Mouse (Mus musculus) urinary bladder, postnatal 4 days (tissue): Measurements from ENCODE around the gene Gpx4.

Source experiments
- DNase-seq, 2 experiments: peaks; one replicate each; pipeline ENCODE4 v3.0.0; 2021 to 2022; ENCODE audit warnings: low spot score in 2 of 2

Gpx4 gene

DNA sequence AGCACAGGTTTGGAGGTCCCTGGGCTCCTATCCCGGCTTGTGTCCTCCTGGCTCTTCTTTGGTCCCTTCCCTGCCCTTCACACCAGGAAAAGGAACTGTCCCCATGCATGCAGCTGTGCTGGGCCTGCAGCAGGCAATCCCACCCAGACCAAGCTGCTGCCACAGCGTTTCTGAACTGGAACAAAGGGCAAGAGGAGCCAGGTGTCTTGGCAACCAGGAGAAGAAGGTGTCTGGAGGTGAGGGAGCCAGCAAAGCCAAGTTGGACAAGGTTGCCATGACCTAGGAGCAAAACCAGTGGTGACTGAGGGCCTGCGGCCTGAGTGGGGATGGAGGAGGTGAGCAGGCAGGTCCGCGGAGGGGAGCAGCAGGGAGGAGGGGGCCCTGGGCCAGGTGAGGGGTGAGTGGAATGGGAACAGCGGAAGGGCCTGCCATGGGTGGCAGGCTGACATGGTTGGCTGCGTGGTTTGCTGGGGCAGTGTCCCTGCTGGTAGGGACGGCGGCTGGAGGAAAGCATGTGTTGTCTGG, at the start of gene Gpx4:
Gpx4 (plus strand) TSS at position 126 of the 525 bp plus-strand sequence.
- DNase-seq: no peak

DNA sequence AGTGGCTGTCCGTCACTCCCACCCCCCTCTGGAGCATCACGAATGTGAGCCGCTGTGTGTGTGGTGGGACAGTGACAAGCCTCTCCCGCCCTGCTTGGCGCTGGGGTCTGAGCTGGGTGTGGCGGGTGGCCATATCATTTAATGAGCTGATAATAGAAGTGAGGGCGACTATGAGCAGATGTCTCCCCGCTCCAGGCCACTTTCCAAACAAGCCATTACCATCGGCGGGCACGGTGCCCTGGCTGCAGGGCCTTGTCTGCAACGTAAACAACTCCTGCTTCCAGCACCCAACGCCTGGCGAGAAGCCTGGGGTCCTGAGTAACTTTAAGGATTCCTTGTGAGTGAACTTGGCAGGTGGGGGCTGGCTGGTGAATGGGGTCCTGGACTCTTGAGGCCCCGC, 49.1 kb upstream of the Gpx4 start:
- no peak for DNase-seq

DNA sequence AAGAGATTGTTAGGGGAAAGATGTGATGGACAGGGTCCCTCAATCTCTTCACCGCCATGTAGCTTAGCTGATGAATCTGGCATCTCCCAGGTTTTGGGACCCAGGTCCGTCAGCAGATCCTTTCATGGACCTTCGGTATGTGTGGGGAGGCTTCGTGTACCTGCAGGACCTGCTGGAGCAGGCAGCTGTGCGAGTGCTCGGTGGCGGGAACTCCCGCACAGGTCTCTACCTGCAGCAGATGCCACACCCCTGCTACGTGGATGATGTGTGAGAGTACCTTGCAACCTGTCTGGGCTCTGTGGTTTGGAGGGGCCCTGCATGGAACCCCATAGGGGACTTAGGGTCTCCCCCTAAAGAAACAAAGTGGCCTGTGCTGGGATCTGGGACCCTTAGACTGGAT, 45.0 kb upstream of the Gpx4 start:
- DNase-seq: no peak

DNA sequence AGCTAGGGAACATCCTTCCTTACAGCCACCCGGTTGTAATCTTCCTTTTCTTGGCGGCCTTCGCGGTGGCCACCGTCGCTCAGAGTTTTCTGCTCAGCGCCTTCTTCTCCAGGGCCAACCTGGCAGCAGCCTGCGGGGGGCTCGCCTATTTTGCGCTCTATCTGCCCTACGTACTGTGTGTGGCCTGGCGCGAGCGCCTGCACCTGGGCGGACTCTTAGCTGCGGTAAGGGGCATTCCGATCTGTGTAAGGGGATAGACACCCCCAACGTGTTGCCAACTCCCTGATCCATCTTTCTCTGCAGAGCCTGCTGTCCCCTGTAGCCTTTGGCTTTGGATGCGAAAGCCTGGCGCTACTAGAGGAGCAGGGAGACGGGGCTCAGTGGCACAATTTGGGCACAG, 44.1 kb upstream of the Gpx4 start:
- no peak for DNase-seq

DNA sequence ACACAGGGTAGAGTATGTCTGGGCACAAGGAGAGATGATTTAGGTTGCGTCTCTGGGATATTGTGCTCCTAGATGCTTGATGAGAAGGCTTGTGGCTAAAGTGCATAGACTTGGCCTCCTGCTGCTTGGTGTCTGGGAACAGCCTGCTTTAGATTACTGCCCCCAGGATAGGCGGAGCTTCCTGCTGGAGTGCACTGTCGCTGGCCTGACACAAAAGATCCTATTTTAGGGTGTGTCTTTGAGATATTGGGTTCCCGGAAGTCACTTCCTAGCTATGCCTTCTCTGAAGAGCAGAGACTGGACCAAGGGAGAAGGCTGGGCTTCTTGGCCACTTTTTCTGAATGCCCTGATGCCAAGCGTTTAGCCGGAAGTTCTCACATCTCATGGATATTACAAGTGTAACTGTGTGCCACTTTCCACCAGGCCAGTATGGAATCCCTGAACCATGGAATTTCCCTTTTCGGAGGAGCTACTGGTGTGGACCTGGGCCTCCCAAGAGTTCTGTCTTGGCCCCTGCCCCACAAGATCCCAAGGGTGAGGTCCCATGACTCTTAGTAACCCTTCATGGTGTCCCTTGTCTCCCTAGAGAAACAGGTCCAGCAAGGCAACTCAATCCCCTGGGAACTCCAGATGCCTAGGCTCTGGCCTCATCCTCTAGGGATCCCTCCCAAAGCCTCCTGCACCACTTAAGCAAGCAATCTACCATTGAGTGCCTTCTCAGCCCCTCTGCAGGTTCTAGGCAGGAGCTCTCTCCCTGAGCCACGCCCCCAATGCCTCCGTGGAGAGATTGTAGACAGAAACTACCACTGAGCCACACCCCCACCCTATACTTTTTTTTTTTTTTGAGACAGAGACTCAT, 43.4 kb upstream of the Gpx4 start:
- DNase-seq: no peak

DNA sequence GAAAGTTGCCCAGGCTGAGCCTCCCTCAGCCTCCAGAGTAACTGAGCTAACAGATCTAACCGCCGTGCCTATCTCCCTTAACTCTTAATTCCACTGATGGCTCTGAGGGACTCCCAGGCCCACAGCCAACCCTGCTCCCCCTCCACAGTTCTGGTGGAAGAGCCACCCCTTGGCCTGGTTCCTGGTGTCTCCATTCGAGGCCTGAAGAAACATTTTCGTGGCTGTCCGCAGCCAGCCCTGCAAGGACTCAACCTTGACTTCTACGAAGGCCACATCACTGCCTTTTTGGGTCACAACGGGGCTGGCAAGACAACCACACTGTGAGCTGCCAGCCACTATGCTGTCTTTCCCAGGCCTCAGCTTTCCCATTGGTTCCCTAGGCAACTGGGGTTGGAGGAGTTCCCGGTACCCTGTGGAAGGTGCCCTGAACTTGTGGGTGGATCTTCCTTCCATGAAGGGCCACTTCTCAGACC, 42.7 kb upstream of the Gpx4 start:
- DNase-seq: no peak

DNA sequence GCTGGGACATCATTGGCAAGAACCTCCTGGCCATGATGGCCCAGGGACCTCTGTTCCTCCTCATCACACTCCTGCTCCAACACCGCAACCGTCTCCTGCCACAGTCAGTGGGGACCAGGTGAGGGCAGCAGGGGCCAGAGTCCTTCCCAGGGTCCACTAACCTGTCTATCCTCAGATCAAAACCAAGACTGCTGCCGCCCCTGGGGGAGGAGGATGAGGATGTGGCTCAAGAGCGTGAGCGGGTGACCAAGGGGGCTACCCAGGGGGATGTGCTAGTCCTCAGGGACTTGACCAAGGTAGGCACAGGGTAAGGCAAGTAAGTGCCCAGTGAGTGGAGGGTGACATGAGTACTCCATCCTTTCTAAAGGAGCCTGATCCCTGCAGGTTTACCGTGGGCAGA, 35.2 kb upstream of the Gpx4 start:
- no peak for DNase-seq

DNA sequence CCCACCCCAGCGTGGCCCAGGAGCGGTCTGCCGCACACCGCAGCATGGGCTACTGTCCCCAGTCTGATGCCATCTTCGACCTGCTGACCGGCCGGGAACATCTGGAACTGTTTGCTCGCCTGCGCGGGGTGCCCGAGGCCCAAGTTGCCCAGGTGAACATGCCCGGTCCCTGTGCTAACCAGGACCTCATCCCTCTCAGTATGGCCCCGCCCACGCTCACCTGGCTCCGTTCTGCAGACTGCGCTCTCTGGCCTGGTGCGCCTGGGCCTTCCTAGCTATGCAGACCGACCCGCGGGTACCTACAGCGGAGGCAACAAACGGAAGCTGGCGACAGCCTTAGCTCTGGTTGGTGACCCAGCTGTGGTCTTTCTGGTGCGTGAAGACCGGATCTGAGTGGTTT, 33.4 kb upstream of the Gpx4 start:
- DNase-seq: no peak

DNA sequence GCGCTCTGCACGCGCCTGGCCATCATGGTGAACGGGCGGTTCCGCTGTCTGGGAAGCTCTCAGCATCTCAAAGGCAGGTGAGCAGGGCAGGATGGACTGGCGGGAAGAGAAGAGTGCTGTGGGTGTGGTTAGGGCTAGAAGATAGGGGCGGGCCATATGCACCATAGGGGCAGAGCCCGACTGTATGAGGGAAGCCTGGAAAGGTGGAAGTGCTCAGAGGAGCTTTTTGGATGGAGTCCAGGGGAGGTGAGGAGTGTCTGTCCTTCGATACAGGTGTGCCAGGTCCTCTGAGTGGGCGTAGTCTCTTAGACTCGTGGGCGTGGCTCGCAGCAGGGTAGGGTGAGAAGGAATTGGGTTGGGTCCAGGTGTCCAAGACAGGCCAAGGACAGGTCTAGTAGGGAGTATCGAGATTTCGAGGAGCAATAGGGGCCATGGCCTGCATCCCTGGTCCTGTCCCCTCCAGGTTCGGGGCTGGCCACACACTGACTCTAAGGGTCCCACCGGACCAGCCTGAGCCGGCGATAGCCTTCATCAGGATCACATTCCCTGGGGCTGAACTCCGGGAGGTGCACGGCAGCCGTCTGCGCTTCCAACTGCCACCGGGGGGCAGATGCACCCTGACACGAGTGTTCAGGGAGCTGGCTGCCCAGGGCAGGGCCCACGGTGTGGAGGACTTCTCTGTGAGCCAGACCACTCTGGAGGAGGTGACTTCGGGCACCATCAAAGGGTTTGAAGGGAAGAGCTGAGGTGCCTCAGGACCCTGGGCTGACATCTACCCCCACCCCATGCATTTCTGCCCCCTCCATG, 32.3 kb upstream of the Gpx4 start:
- no peak for DNase-seq

DNA sequence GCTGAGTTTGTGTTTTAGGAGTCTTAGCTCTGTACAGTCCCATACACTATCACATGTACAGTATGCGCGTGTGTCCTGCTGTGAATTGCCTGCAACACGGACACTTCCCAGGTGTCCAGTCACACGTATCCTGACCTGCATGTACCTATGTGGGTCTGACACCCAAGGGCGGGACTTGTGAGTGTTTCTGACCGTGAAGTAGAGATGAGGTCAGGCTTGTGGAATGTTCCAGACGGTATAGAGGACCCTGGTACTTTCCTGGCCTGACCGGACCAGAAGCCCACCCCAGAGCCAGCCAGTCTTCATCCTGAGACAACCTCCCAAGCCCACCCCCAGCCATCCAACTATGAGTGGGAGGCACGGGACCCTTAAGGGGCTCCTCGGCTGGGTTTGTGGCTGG, 31.4 kb upstream of the Gpx4 start:
- DNase-seq: no peak

DNA sequence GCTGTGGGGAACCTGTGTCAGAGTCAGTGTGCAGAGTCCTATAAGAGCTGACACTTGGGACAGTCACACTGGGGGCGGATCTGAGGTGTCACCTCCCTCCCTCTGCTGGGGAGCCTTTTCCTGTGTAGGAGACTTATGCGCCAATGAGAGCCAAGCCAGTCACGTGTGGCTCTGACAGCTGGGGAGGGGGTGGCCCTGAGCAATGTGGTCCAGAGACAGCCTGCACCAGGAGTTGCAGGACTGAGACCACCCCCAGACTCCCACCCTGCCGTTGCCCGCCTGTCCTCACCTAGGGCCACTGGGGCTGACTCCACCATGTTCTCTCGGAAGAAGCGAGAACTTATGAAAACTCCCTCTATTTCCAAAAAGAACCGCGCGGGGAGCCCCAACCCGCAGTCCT, 30.5 kb upstream of the Gpx4 start, which contains the start of gene Arhgap45:
Arhgap45 (plus strand) TSS at position 143 of the 400 bp plus-strand sequence.
- no peak for DNase-seq

DNA sequence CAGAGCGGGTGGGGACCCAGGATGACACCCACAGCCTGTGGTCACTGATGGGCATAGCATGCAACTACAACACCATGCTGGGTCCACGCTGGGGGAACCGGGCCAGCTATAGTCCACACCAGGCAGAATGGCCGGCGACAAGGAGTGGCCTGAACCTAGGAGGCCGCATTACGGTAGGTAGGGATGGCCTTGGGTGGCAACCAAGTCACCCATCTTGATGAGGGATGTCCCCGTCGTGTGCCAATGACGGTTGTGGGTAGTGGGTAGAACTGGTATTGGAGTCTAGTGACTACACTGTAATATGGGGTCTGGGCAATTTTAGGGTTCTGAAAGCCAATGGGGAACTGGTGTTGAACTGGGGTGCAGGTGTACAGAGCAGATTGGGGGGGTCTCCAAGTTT, 30.0 kb upstream of the Gpx4 start:
- no peak for DNase-seq

DNA sequence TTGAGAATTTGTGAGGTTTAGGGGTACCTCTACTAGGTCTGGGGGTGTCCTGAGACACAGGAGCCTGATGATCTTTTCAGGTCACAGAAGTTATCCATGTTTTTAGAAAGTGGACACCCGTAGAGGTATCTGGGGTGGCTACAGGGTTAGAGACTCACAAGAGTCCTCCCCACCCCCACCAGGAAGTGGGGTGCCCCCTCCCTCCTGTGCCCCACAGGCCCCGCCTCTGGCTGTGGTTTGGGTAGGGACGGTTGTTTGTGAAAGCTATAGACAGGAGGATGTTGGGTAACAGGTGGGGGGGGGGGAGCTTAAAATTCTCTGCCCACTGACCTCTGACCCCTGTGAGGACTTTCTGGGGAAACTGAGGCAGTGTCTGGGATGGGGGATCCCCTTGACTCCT, 29.6 kb upstream of the Gpx4 start:
- no peak for DNase-seq

DNA sequence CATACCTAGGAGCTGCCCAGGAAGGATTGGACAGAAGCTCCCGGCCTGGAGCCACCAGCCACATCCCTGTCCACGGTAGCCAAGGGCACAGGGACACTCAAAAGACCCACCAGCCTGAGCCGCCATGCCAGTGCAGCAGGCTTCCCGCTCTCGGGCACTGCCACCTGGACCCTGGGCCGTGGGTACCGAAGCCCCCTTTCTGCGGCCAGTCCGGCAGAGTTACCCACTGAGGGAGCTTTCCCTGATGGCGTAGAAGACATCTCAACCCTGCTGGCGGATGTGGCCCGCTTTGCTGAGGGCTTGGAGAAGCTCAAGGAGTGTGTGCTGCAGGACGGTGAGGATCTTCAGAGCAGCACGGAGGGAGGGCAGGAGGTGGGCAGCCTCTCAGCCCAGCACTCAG, 29.2 kb upstream of the Gpx4 start:
- DNase-seq: no peak

DNA sequence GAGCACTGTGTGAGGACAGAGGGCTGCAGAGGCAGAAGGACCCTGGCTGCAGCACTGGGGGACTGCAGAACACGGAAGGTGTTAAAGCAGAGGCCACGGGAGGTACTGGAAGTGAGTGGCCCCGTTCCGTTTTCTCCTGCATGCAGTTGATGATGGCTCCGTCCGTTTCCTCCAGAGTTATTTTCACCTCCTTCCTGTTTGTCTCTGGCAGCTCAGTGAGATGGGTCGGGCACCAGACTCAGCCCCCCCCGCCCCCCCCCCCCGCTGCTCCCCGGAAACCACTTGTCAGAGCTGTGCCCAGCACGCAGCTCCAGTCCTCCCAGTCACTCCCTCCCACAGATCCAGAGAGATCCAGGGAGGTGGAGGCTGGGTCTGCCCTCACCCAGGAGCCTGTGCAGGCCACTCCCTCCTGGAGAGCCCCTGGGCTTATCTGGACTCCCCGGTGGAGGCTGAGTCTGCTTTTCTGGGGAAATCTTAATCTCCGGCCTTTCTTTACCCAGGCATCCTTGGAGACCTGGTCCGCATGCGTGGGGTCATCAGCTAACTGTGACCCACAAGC, 28.1 kb upstream of the Gpx4 start:
- DNase-seq: no peak

DNA sequence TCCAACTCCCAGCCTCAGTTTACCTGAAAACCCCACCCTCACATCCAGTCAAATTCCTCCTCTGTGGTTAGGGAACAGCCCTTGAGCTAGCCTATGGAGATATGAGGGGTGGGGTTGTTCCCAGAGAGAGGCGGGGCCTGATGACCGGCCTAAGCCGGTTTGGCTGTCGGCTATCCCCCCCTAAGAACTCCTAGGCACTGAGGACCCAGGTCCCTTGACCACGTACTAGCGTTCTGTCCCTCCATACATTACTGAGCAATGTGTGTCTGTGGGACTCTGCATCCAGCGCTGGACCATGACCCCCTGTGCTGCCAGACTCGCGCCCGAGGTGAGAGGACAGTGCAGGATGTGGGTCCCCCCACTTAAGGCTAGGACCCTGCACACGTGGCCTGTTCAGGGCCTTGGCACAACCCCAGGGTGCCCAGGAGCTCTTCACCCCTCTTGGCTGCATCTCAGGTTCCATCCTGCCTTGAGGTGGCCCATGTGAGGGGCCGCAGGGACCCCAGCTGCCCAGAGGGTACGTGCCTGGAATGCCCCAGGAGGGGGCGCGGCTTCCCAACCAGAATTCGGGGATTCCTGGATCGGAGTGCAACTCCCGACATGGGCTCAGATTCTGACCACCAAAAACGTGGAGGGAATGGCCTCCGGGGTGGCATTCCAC, 27.4 kb upstream of the Gpx4 start:
- DNase-seq: no peak

DNA sequence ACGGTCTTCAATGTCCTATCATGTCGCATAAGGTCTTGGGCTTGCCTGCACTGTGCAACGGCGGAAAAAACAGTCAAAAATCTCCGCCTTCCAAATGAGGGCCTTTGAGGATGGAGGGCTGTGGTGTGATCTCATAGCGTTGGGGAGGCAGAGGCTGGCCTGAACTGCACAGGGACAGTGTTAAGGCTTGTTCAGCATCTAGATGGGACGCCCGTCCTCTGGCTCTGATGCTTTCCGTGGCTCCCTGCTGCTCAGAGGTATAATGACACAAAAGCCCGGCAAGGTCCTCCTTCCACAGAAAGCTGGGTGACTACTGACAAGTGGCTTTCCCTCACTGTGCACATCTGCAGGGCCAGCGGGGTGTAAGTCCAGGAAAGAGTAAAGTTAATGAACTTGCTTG, 26.8 kb upstream of the Gpx4 start:
- DNase-seq: no peak

DNA sequence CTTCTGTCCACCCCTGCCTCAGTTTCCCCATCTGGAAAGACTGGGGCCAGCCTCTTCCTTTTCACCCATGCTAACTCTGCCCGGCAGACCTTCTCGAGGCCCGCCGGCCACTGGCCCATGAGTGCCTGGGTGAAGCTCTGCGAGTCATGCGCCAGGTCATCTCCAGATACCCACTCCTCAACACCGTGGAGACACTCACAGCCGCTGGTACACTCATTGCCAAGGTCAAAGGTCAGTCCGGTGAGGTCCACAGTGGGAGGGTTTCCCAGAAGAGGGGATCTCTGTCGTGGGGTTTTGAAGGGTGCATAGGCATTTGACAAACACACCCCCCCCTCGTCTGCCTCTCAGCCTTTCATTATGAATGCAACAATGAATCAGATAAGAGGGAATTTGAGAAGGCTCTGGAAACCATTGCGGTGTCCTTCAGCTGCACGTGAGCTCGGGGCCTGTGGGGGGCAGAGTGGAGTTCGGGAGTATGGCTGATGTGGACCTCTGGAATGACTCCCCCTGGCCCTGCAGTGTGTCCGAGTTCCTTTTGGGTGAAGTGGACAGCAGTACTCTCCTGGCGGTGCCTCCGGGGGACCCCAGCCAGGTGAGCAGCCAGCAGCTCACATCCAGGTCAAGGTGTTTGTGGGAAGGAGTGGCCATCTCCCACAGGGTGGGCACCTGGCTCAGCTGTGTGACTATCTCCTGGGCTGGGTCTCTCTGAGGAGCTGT, 26.2 kb upstream of the Gpx4 start:
- no peak for DNase-seq

DNA sequence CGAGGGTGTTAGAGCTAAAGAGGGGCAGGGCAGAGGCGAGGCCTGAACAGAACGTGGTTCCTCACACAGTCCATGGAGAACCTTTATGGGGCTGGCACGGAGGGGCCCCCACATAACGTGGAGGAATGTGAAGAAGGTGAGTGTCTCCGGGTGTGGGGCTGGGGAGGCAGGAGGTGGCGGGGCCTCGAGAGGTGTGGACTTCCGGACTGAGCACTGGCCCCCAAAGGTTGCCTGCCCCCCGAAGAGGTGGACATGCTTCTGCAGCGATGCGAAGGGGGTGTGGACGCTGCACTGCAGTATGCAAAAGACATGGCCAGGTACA, 25.7 kb upstream of the Gpx4 start:
- no peak for DNase-seq

DNA sequence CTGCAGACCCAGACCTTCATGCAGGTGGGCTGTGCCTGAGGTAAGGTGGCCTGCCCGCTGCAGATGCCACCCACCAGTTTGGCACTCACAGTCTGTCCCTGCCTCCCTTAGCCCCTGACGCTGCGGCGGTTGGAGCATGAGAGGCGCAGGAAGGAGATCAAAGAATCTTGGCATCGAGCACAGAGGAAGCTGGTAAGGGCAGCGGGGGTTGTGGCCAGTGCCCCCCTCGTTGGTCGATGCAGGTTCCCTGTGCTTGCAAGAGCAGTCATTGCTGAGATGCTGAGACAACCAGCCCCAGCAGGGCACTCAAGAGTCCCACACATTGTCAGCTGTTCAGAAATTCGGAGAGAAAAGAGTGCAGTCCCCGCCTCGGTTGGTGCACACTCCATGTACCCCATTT, 24.8 kb upstream of the Gpx4 start:
- DNase-seq: no peak

DNA sequence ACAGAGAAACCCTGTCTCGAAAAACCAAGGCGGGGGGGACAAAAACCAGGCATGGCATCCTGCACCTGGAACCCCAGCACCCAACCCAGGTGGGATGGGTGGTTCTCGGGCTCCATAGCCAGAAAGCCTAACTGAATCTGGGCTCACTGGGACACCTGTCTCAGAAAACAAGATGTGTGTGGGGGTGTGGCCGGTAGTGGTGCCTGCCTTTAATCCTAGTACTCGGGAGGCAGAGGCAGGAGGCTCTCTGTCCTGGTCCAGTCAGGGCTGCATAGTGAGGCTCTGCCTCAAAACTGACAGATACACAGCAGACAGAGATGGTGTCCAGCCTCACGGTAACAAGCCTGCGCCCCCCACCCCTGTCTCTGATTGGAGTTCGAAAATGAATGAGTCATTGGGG, 24.2 kb upstream of the Gpx4 start:
- no peak for DNase-seq
